Mouse (Mus musculus) monocyte, adult 2 months (primary cell): ENCODE data around the gene Rpl18.
A peak's percentile ranks its signal among the peaks of the same experiment; 100 is the strongest.

Experiments used
- DNase-seq, 2 experiments: peaks; one replicate each; pipeline ENCODE4 v3.0.0; 2022; ENCODE audit warnings: low spot score in 2 of 2, low read depth in 1 of 2

The Rpl18 gene

GRCm38 (mm10) chr7:45713396-45713795 lies 1.9 kb upstream of the Rpl18 start:
- no peak for DNase-seq

- no peak for DNase-seq
Observed at GRCm38 (mm10) chr7:45713881-45714520, 1.3 kb upstream of the Rpl18 start.

- DNase-seq: no peak
Observed at GRCm38 (mm10) chr7:45714630-45715089, 597 bp upstream of the Rpl18 start.

- DNase-seq: peak; percentile 75 to 86
Observed at GRCm38 (mm10) chr7:45715741-45716459, 643 bp downstream of the Rpl18 start.

- DNase-seq: no peak
Observed at GRCm38 (mm10) chr7:45716460-45716857, 1.2 kb downstream of the Rpl18 start.

GRCm38 (mm10) chr7:45716952-45717917 lies 2.0 kb downstream of the Rpl18 start:
- DNase-seq: no peak

- DNase-seq: peak; percentile 94 to 99
Observed at GRCm38 (mm10) chr7:45717918-45718297, 2.7 kb downstream of the Rpl18 start, which contains the start of gene Sphk2. Gene Sphk2 (minus strand): TSS chr7:45718002.

GRCm38 (mm10) chr7:45718331-45718730 lies 3.1 kb downstream of the Rpl18 start:
- DNase-seq: no peak

GRCm38 (mm10) chr7:45719180-45719579 lies 3.9 kb downstream of the Rpl18 start:
- DNase-seq: no peak

- DNase-seq: no peak
Observed at GRCm38 (mm10) chr7:45719738-45720412, 4.6 kb downstream of the Rpl18 start.

GRCm38 (mm10) chr7:45720413-45721233 lies 5.4 kb downstream of the Rpl18 start, which contains the start of gene Fam83e:
Gene Fam83e (plus strand): TSS chr7:45721212.
- no peak for DNase-seq

- DNase-seq: no peak
Observed at GRCm38 (mm10) chr7:45721234-45721571, 5.9 kb downstream of the Rpl18 start.

GRCm38 (mm10) chr7:45721642-45722347 lies 6.5 kb downstream of the Rpl18 start:
- DNase-seq: no peak

GRCm38 (mm10) chr7:45722348-45722713 lies 7.1 kb downstream of the Rpl18 start:
- DNase-seq: no peak

- no peak for DNase-seq
Observed at GRCm38 (mm10) chr7:45723301-45723700, 8.0 kb downstream of the Rpl18 start.

- DNase-seq: no peak
Observed at GRCm38 (mm10) chr7:45723781-45724180, 8.5 kb downstream of the Rpl18 start.

- DNase-seq: no peak
Observed at GRCm38 (mm10) chr7:45725151-45725550, 9.9 kb downstream of the Rpl18 start.

- DNase-seq: no peak
Observed at GRCm38 (mm10) chr7:45725713-45726112, 10.5 kb downstream of the Rpl18 start, which contains the start of gene Spaca4. Gene Spaca4 (minus strand): TSS chr7:45725813.

- no peak for DNase-seq
Observed at GRCm38 (mm10) chr7:45726419-45726818, 11.2 kb downstream of the Rpl18 start.
